Mouse (Mus musculus) brain, embryonic 14.5 days (tissue): ENCODE data around the gene Cmip. TPM values are rescaled to one million over a fixed set of nuclear protein-coding genes. Genes with fewer than 3 reads are reported as not detected.

Experiments used
- DNase-seq: peaks from one replicate; pipeline ENCODE4 v3.0.0-alpha.2; 2011; ENCODE audit warnings: low read depth
- CTCF ChIP-seq: fragments of 200-500 bp; IDR thresholded peaks from 2 replicates; pipeline ENCODE4 v1.5.1; 2012; ENCODE audit warnings: inconsistent platforms, mild to moderate bottlenecking, moderate library complexity, borderline replicate concordance; ENCODE audit not compliant: insufficient read depth, insufficient read length; ENCODE audit errors: extremely low read depth
- POLR2A ChIP-seq: fragments of 200-500 bp; IDR thresholded peaks from 2 replicates; pipeline ENCODE4 v1.6.1; 2012; ENCODE audit warnings: mild to moderate bottlenecking, inconsistent platforms, borderline replicate concordance; ENCODE audit not compliant: poor library complexity, insufficient read depth, insufficient read length, severe bottlenecking; ENCODE audit errors: extremely low read depth
- polyA plus RNA-seq: library from polyadenylated mRNA; depleted of rRNA; stranded (reverse); fragments of >200 nt; gene quantifications from 2 replicates; pipeline ENCODE4 v1.2.3, GENCODE M21; 2012

Cmip gene
- polyA plus RNA-seq, 1 experiment, result 205 TPM

- peak; percentile 95 for DNase-seq
- no peak for TF ChIP-seq POLR2A
- no peak for TF ChIP-seq CTCF
These were observed 65.2 kb downstream of the Cmip start for GRCm38 (mm10) chr8:117322021-117322420.

DNA sequence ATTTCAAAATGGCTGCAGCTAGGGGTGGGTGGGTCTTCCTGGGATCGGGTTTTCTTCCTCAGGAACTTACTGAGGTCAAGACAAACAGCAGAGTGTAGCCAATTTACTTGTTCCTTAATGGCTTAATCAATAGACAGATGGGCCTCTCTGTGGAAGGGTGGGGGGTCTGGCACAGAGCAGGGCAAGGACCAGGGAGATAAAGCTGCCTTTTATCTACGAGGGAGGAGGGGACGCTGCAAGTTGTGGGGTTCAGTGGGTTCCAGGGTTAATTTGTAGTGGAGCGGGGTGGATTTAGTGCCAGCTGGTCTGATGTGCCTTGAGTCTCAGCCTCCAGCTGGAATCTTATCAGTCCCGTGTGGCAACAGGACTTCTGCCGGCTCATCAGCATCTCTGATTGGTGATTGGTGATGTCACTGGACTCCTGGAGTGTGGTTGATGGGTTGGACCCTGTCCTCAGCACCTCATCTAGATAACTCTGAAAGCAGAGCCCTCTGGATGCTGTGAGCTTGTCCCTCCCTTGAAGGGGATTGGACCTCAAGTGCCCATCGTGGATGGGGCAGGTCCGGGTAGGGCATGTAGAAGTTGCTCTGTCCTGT lies 65.9 kb downstream of the Cmip start:
- no peak for DNase-seq
- TF ChIP-seq POLR2A (no peak), CTCF (no peak)

GRCm38 (mm10) chr8:117324821-117325220 lies 68.0 kb downstream of the Cmip start:
- TF ChIP-seq POLR2A (no peak), CTCF (no peak)
- no peak for DNase-seq

GRCm38 (mm10) chr8:117326735-117327134 lies 69.9 kb downstream of the Cmip start:
- DNase-seq, result no peak
- TF ChIP-seq POLR2A (no peak), CTCF (no peak)

- no peak for DNase-seq
- TF ChIP-seq CTCF, result no peak
- no peak for TF ChIP-seq POLR2A
These were observed 70.5 kb downstream of the Cmip start for GRCm38 (mm10) chr8:117327385-117327837.

GRCm38 (mm10) chr8:117328758-117329157 lies 71.9 kb downstream of the Cmip start:
- TF ChIP-seq CTCF (no peak), POLR2A (no peak)
- no peak for DNase-seq

- DNase-seq, result no peak
- no peak for TF ChIP-seq POLR2A
- no peak for TF ChIP-seq CTCF
These were observed 72.3 kb downstream of the Cmip start for GRCm38 (mm10) chr8:117329167-117329566.

GRCm38 (mm10) chr8:117329903-117330302 lies 73.0 kb downstream of the Cmip start:
- no peak for DNase-seq
- no peak for TF ChIP-seq CTCF
- no peak for TF ChIP-seq POLR2A

GRCm38 (mm10) chr8:117332229-117333010 lies 75.6 kb downstream of the Cmip start:
- DNase-seq, result no peak
- TF ChIP-seq CTCF (no peak), POLR2A (no peak)

DNA sequence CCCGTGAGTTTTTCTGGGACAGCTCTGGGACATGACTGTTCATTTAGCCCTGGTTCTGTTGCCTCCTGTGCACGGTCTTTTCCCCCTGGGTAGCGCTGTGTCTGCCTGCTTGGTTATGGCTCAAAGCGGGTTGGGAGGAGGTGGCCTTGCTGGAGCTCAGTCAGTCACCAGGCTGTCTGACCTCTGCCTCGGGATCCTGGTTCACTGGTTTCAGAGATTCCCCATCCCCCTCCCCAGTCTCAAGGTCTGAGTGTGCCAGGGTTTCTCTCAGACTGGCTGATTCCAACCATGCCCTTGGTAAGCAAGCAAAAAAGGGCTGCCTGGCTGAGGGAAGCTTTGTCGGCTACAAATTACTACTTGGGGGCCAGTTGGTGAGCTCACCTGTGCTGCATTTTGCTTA lies 76.8 kb downstream of the Cmip start:
- DNase-seq, result no peak
- TF ChIP-seq POLR2A, result no peak
- no peak for TF ChIP-seq CTCF

DNA sequence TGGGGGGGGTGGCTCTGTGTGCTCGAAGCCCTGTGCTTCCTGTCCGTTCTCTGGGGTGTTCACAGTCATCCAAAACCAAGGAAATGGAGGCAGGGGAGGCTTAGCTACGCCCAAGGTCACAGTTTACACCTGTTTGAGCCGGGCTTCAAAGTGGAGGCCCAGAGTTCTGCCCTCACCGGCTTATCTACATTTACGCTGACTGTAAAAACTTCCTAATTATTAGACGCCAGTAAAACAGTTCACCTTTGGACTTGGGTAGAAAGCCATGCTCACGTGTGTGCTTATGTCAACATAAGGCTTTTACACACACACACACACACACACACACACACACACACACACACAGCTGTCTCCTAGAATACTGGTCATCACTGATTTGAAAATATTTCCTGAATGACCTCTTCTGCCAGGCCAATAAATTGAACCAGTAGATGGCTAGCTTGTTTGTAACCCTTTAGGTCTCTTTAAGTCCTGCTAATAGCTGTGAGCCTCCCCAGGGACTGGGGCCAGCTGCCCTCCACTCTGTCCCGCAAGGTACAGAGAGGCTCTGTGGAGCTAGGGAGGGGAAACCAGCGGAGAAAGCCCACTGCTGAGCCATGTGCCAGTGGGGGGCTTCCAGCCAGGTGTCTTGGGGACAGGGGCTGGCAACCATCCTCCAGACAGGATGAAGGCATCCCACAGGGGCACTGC lies 77.3 kb downstream of the Cmip start:
- TF ChIP-seq POLR2A (no peak), CTCF (no peak)
- DNase-seq, result no peak
